Mouse (Mus musculus) left cerebral cortex, postnatal 10 days (tissue): ENCODE data around the gene Itpr1. TPM values are rescaled to one million over a fixed set of nuclear protein-coding genes. Genes with fewer than 3 reads are reported as not detected.

Experiments
- DNase-seq, 2 experiments: peaks; one replicate each; pipeline ENCODE4 v3.0.0; 2021 to 2022; ENCODE audit warnings: low spot score in 2 of 2, mixed read lengths in 1 of 2; ENCODE audit errors: extremely low spot score in 1 of 2
- intact Hi-C: fragments of 180-260 bp; cut with DNase I; formaldehyde crosslinking; loops from one replicate; pipeline ENCODE4 v1.15.1; 2025
- total RNA-seq, 2 experiments: library from RNA; stranded (reverse); gene quantifications; 2 replicates each; pipeline ENCODE4 v1.2.3; 2021

The Itpr1 gene
- total RNA-seq, 2 experiments from 2014 or later: 88.2 to 89.7 TPM

DNA sequence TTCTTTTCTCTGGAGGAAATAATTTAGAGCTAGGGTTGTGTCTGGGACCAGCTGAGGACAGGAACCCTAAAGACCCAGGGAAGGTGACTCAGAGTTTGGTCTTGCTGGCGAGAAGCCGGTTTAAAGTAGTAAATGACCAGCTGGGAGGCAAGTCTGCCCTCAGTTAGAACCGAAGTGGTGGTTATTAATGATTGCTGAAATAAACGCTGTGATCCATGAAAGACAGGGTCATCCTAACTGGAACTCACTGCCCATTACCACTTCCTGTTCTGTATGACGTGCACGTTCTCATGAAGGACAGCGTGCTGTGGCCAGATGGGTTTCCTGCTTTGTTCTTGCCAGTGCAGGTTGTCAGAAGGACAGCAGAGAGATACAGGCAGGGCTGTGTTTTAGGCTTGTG, 232.1 kb downstream of the Itpr1 start:
- intact Hi-C loops: no loop called here
- DNase-seq: no peak

GRCm38 (mm10) chr6:108446766-108447165, 233.9 kb downstream of the Itpr1 start:
- DNase-seq: no peak
- intact Hi-C loops: no loop called here

DNA sequence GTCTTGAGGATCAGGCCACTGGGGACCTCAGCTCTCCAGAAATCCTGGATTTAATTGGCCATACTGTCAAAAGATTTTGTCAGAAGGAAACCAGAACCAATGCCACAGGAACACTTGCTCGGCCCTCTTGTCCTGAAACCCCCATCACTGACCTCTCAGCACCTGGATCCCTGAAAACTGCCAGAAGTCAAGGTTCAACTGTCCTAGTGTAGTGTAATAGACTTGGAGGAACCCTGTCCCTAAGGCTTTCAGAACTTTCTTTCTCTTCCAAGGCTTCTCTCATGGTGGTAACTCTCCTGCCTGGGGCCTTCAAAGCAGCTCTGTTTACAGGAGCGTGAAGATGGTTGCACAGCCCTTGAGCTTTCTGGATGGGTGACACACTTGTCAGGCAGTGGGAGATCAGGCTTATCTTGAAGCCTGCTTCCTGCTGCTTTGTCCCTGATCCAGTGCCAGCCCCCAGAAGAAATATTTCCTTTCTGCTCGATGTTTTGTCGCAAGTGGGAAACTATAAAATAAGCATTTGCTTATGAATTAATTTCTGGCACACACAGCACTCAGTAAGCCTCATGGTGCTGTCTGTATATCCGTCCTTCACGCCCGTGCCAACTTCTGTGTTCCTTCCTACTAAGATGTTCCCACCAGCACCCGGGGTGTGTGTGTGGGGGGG, 234.4 kb downstream of the Itpr1 start:
- peak in 1 of 2 experiments; percentile 47 for DNase-seq
- intact Hi-C loops: no loop called here

DNA sequence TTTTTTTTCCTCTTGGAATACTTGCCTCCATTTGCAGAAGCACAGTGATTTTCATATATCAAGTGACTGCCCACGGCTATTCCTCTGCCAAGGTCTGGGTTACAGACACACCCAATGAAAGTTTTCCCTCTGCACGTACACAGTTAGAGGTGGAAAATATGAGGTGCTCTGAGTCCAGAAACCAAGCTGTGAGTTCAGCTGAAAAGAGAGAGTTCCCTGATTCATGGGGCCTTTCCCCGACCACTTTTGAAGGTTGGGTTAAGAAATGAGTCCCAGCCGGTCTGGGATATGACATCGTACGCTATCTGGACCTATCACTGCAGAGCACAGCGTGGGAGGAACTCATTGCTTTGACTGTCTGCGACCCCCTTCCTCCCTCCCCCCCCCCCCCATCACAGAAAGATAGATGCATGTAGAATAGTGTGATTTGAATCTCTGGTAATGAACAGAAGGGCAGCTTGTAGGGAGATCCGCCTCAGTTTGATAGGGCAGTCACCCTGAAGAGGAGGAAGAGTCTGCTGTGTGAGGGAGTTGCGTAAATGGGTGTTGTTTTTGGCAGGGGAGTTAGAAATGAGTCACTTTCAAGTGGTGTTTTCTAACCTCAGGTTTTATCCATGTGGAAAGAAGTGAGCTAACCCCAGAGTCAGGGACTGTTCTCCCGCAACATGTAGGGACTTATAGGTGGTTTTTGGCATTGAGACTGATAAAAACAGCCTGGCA, 235.3 kb downstream of the Itpr1 start:
- intact Hi-C loops: no loop called here
- no peak for DNase-seq

GRCm38 (mm10) chr6:108448864-108449263, 236.0 kb downstream of the Itpr1 start:
- no peak for DNase-seq
- intact Hi-C loops: no loop called here

GRCm38 (mm10) chr6:108451536-108451935, 238.6 kb downstream of the Itpr1 start:
- DNase-seq: no peak
- intact Hi-C loops: no loop called here

DNA sequence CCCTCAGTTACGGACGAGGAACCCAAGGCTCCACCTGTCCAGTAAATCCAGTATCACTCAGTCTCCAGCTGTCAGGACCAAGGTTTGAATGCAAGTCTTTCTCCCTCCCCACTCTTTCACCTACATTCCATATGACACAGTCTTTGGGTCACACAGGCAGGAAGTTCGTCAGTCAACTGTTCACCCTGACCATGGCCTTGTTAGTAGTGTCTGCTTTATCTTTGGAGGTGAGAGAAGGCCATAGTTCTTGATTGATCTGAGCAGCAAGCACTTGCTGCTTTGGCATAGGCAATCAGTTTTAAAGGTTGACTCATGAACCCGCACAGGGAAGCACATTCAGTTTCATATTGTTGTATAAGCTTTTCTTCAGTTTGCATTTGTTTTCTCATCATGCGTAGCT, 240.7 kb downstream of the Itpr1 start:
- no peak for DNase-seq
- intact Hi-C loops: no loop called here

DNA sequence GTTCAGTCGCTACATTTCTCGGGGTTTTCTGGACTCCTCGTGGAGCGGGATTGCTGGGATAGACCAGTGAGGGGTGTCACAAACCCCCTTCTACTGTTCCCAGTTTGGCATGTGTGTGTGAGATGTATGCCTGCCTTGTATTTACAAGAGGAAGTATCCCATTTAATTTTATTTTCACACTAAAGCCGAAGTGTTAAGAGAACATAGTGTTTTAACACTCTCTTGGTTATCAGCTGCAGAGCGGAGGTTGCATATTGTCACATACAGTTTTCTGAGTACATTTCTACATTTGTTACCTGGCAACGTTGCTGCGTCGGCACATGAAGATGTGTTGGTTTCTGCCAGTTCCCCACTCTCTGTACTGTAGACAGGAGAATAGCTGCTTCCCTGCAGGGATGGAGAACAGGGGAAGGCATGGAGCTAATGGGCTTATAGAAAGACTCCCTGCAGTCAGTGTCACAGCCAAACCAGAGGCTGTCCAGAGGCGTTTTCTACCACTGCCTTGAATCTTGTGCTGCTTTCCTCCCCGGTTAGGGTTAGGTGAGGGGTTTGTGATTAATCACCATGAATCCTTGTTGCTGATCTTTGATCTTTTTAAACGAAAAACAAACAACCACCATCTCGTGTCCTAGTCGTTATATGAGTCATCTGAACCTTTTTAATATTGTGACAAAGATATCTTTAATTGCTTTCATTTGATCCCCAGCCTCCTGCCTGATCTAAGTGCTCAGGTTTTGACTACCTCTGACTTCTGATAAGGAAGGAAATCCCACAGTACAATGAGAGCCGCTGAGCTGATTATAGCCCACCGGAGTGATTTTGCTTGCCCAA, 241.4 kb downstream of the Itpr1 start:
- intact Hi-C loops: no loop called here

DNA sequence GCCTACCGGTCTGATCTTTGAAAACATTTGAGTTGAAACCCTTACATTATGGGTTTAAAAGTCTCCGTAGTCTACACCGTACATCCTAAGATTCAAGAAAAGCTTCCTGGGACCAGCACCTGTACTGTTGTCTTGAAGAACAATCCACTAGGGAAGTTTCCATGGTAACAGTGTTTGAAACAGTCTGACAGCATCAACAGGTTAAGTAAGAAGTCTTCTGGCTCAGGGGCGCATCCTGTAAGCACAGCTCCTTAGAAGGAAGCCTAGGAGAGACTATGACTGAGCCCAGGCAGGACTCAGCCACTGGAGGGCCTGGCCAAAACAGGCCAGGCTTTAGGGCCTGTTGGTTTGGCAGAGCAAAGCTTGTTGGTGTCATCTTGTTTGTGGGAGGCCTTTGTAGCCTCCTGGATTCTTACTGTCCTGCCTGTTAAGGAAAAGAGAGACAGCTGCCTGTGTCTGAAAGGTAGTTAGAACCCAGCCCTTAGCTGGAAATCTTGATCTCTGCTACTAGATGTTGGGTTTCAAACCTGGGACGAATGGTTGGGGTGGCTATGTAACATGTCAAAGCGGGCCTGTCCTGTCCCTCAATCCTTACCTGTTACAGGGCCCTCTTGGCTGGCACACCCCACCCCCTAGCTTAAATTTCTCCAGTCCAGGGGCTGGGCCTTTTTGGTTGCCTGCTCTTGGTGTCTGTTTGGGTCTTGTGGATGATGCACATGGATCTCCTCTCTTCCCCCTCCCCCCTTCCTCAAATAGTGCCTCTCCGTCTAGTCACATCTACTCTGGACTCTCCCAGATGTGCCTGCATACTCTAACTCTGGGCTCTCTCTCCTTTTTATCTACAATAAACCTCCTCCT, 242.3 kb downstream of the Itpr1 start:
- no peak for DNase-seq
- intact Hi-C loops: no loop called here

More for the DNA sequence above, 241.4 kb downstream of the Itpr1 start:
- DNase-seq: peak in 1 of 2 experiments; percentile 60

- peak; percentile 38 to 66 for DNase-seq
- intact Hi-C loops: no loop called here
Observed at GRCm38 (mm10) chr6:108456231-108457062, 243.6 kb downstream of the Itpr1 start.

GRCm38 (mm10) chr6:108457063-108457405, 244.1 kb downstream of the Itpr1 start:
- intact Hi-C loops: no loop called here
- peak in 1 of 2 experiments; percentile 29 for DNase-seq

DNA sequence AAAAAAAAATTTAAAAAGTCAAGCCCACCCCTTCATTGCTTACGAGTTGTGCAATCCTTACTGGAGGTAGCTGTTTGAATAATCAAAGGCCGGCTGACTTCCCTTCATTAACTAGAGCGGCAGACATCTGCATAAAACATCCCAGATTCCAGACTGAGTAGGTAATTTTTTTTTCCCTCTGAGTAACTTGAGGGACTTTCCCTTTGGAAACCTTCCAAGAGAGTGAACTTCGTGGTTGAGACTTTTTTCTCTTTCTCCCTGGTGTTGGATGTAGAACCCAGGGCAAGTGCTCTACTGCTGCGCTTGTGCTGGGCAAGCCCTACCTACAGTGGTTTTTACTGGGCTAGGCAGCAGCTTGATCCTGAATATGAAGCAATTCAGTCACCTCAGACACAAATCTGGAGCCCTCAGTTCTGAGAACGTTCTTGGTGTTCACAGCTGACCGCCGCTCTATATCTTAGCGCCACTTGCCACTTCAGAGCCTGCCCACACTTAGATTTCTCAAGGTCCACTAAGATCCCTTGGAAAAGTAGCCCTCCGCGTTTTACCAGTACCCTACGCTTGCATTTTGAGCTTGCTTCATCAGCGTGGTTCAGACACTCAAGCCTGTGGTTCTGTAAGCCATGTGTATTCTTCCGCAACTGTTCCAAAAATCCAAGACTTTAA, 244.8 kb downstream of the Itpr1 start:
- DNase-seq: no peak
- intact Hi-C loops: no loop called here

DNA sequence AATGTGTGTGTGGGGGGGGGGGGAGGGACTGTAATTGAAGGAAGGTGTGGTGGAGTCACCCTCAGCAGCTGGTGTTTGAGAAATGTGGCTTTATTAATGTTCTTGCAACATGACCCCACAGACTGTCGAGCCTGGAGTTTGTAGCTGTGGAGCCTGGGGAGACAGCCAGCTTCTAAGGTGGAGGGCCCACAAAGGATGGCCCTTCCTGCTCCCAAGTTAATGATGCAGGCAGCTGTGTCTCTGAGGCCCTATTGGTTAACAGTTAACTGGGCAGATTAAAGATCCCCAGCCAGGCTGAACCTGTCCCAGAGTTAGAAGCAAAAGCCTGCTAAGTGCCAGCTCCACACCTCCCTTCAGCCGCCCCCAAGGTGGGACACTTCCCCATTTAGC, 245.3 kb downstream of the Itpr1 start:
- intact Hi-C loops: no loop called here
- no peak for DNase-seq

DNA sequence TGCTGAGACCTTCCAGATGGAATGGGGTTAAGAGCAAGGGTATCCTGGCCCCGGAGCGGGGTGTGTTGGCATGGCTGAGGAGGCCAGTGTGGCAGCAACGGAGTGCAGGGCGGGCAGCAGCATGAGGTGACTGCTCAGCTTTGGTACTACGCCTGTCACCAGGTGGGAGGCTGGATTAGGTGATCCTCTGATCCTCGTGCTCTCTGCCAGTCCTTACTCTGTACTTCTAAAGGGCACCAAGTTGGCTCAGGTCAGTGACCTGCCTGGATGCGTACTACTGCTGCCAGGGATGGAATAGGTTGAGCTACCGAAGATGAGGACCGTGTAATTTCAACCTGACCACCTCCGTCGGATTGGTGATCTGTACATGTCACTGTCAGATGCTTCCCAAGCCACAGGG, 245.9 kb downstream of the Itpr1 start:
- no peak for DNase-seq
- intact Hi-C loops: no loop called here

GRCm38 (mm10) chr6:108464308-108464979, 251.5 kb downstream of the Itpr1 start:
- no peak for DNase-seq
- intact Hi-C loops: no loop called here

GRCm38 (mm10) chr6:108465159-108465558, 252.3 kb downstream of the Itpr1 start:
- intact Hi-C loops: no loop called here

DNA sequence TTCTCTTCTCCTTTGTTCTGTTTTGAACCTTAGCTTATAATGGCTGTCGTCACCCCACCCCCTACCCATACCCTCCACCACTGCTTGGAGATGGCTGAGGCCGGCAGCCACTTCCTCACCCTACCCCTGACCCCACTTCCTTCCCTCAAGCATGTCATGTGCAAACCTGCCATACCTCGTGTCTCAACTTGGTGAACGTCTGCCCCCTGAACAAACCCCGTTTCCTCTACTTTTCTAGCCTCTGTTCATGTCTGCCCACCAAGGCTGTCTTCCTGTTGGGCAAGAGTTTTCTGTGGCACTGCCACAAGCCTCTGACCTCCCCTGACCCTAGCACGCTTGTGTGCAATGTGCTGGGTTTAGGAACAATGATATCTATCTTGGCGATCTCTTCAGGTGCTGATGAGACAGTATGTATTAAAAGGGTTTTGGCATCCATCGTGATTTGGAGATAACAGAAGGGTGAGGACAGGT, 253.2 kb downstream of the Itpr1 start:
- intact Hi-C loops: no loop called here

More at GRCm38 (mm10) chr6:108465159-108465558, 252.3 kb downstream of the Itpr1 start:
- DNase-seq: no peak

More for the DNA sequence above, 253.2 kb downstream of the Itpr1 start:
- no peak for DNase-seq
